Mouse (Mus musculus): ENCODE measurements around the gene Clec12a. TPM values are rescaled to one million over a fixed set of nuclear protein-coding genes. Genes with fewer than 3 reads are reported as not detected.

Clec12a gene
- polyA plus RNA-seq, 1 experiment: 0.14 TPM

DNA sequence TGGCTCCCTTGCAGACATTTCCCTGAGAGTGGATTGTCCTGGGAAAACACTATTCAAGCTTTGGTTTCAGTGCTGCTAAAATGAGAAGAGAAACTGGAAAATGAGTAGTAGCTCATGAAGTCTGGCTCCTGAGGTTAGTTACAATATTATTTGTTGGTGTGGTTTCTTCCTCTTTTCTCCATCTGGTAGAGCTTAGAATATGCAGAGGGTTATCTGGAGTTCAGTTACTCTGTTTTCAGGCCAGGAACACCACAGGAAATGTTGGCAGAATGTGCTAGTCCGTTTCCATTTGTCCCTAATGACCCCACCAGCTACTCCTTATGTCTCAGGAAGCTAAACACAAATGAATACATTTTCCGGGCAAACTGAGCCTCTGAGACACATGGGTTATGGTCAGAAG is 64.8 kb downstream of the Clec12a start:
- no peak for TF ChIP-seq CTCF (IDR thresholded peaks at IDR 0.05; ENCODE audit: borderline replicate concordance, extremely low read depth, insufficient read depth, insufficient read length)
- DNase-seq (ENCODE audit: low read depth): no peak

DNA sequence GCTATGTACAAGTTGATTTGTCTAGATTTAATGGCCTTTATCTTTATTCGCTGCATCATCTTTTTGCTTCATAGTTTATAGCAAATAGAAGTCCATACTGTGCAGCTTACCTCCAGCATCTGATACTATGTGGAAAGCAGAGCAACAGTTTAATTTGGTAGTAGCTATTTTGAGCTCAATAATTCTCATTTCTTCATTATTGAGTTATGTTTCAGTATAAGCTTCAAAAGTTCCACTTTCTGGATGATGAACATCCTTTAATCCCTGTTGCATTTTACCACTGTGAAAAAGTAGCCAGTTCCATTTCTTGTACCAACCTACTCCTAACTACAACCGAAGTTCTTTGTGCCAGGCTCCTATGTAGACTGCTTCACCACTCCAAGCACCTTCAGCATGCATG is 66.1 kb downstream of the Clec12a start, which contains the start of gene Clec9a:
Gene Clec9a, plus strand, starts transcription at position 301 of the 400 bp plus-strand sequence.
- TF ChIP-seq POLR2A (IDR thresholded peaks at IDR 0.05; ENCODE audit: borderline replicate concordance, extremely low read depth, insufficient read depth, insufficient read length, poor library complexity, severe bottlenecking) (no peak), CTCF (IDR thresholded peaks at IDR 0.05; ENCODE audit: borderline replicate concordance, extremely low read depth, insufficient read depth, insufficient read length) (no peak)
- DNase-seq (ENCODE audit: low read depth): no peak

DNA sequence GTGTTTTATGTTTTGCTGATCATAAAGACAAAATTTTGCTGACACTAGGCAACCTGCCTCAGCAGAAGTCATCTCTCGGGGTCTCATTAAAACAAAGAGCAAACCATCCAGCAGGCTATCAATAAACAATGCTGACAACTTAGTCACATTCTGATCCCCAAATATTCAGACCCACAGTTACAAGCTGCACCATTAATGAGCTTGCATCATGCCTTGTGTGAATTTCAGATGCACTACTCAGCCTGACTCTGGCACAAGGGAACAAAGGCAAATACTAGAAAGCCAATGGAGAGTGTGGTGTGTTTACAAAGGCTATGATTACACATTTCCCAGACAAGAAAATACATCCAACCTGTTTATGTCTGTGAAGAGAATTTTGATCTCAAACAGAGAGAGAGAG is 71.7 kb downstream of the Clec12a start:
- TF ChIP-seq CTCF (IDR thresholded peaks at IDR 0.05; ENCODE audit: borderline replicate concordance, extremely low read depth, insufficient read depth, insufficient read length) (no peak), POLR2A (IDR thresholded peaks at IDR 0.05; ENCODE audit: borderline replicate concordance, extremely low read depth, insufficient read depth, insufficient read length, poor library complexity, severe bottlenecking) (no peak)
- peak; percentile 37 for DNase-seq (ENCODE audit: low read depth)

Other genes starting within 250 kb of the Clec12a start
- gene Clec2e, start 241.8 kb upstream of the Clec12a start, polyA plus RNA-seq (2012; rRNA removed): 0.06 TPM in 1 of 2 replicates, not detected in the other
- gene Clec2d, start 162.1 kb upstream of the Clec12a start, polyA plus RNA-seq (2012; rRNA removed): 1.9 and 2.1 TPM in 2 replicates
- not detected in 2 replicates for gene Cd69, start 67.3 kb upstream of the Clec12a start, polyA plus RNA-seq (2012; rRNA removed)
- gene 4922502D21Rik, start 10.9 kb upstream of the Clec12a start, polyA plus RNA-seq (2012; rRNA removed): not detected in 2 replicates
- 0.08 and 0.15 TPM in 2 replicates for gene Clec12b, start 43.2 kb downstream of the Clec12a start, polyA plus RNA-seq (2012; rRNA removed)
- gene Clec1b, start 54.6 kb downstream of the Clec12a start, polyA plus RNA-seq (2012; rRNA removed): 0.82 and 1.9 TPM in 2 replicates
- gene Clec9a, start 66.2 kb downstream of the Clec12a start, polyA plus RNA-seq (2012; rRNA removed): 0.28 and 0.33 TPM in 2 replicates
- 0.49 and 0.72 TPM in 2 replicates for gene Clec1a, start 109.3 kb downstream of the Clec12a start, polyA plus RNA-seq (2012; rRNA removed)
- gene Olr1, start 164.5 kb downstream of the Clec12a start, polyA plus RNA-seq (2012; rRNA removed): not detected in 2 replicates
- gene Tmem52b, start 169.9 kb downstream of the Clec12a start, polyA plus RNA-seq (2012; rRNA removed): 0.10 TPM in 1 of 2 replicates, not detected in the other
- gene Gabarapl1, start 190.5 kb downstream of the Clec12a start, polyA plus RNA-seq (2012; rRNA removed): 151 and 161 TPM in 2 replicates
- gene Klre1, start 235.2 kb downstream of the Clec12a start, polyA plus RNA-seq (2012; rRNA removed): 0.08 and 0.11 TPM in 2 replicates
- gene Klrd1, start 249.1 kb downstream of the Clec12a start, polyA plus RNA-seq (2012; rRNA removed): 0.18 TPM in 1 of 2 replicates, not detected in the other

Measured in brain, embryonic 14.5 days (tissue).